Mouse (Mus musculus) heart, adult 8-10 months (tissue): ENCODE measurements around the gene Chid1. TPM values are rescaled to one million over a fixed set of nuclear protein-coding genes. Genes with fewer than 3 reads are reported as not detected.
"Not testable (repeated sequence)": the region's sequence is repeated elsewhere in the genome, so short reads cannot be mapped to it uniquely, and the experiment has no call there.

Source experiments
- DNase-seq: peaks from one replicate; pipeline ENCODE4 v3.0.0; 2022; ENCODE audit warnings: low spot score
- total RNA-seq, 4 experiments: library from RNA; stranded (reverse); gene quantifications; 2 replicates each; pipeline ENCODE4 v1.2.4; 2022

The Chid1 gene
- total RNA-seq, 4 experiments from 2014 or later = 48.2 to 55.0 (median 50.3) TPM

GRCm38 (mm10) chr7:141462333-141462821, 77.3 kb downstream of the Chid1 start:
- DNase-seq = no peak

GRCm38 (mm10) chr7:141461521-141462332, 77.9 kb downstream of the Chid1 start:
- no peak for DNase-seq

GRCm38 (mm10) chr7:141460391-141461113, 79.1 kb downstream of the Chid1 start, which contains the start of gene Cracr2b:
Gene Cracr2b, plus strand, starts transcription at chr7:141461094.
- no peak for DNase-seq

GRCm38 (mm10) chr7:141460001-141460390, 79.7 kb downstream of the Chid1 start:
- no peak for DNase-seq

GRCm38 (mm10) chr7:141459301-141459711, 80.4 kb downstream of the Chid1 start:
- no peak for DNase-seq

- no peak for DNase-seq
Measured at GRCm38 (mm10) chr7:141458661-141459060, 81.0 kb downstream of the Chid1 start.

GRCm38 (mm10) chr7:141457986-141458660, 81.5 kb downstream of the Chid1 start:
- peak; percentile 44 for DNase-seq

- no peak for DNase-seq
Measured at GRCm38 (mm10) chr7:141457236-141457635, 82.4 kb downstream of the Chid1 start.

- no peak for DNase-seq
Measured at GRCm38 (mm10) chr7:141456739-141457138, 82.9 kb downstream of the Chid1 start.

GRCm38 (mm10) chr7:141455610-141456314, 83.9 kb downstream of the Chid1 start:
- DNase-seq = peak; percentile 88

- DNase-seq = peak; percentile 91
Measured at GRCm38 (mm10) chr7:141454967-141455551, 84.6 kb downstream of the Chid1 start, which contains the start of gene Pnpla2. Gene Pnpla2, plus strand, starts transcription at chr7:141455198.

- no peak for DNase-seq
Measured at GRCm38 (mm10) chr7:141453636-141454035, 86.0 kb downstream of the Chid1 start.

GRCm38 (mm10) chr7:141451928-141452327, 87.7 kb downstream of the Chid1 start:
- DNase-seq = no peak

GRCm38 (mm10) chr7:141447110-141447991, 92.3 kb downstream of the Chid1 start, which contains the start of gene Rplp2:
Gene Rplp2, plus strand, starts transcription at chr7:141447370.
- DNase-seq = peak; percentile 95

- not testable (repeated sequence) for DNase-seq
Measured at GRCm38 (mm10) chr7:141446374-141446773, 93.3 kb downstream of the Chid1 start.

- DNase-seq = no peak
Measured at GRCm38 (mm10) chr7:141443828-141444237, 95.8 kb downstream of the Chid1 start, which contains the start of gene Pidd1. Gene Pidd1, minus strand, starts transcription at chr7:141444025.
